Mouse (Mus musculus): ENCODE results near the gene Pitpnb. TPM values are rescaled to one million over a fixed set of nuclear protein-coding genes. Genes with fewer than 3 reads are reported as not detected.

Pitpnb gene
- polyA plus RNA-seq, 1 experiment from 2014 or later, result 61.2 TPM

DNA sequence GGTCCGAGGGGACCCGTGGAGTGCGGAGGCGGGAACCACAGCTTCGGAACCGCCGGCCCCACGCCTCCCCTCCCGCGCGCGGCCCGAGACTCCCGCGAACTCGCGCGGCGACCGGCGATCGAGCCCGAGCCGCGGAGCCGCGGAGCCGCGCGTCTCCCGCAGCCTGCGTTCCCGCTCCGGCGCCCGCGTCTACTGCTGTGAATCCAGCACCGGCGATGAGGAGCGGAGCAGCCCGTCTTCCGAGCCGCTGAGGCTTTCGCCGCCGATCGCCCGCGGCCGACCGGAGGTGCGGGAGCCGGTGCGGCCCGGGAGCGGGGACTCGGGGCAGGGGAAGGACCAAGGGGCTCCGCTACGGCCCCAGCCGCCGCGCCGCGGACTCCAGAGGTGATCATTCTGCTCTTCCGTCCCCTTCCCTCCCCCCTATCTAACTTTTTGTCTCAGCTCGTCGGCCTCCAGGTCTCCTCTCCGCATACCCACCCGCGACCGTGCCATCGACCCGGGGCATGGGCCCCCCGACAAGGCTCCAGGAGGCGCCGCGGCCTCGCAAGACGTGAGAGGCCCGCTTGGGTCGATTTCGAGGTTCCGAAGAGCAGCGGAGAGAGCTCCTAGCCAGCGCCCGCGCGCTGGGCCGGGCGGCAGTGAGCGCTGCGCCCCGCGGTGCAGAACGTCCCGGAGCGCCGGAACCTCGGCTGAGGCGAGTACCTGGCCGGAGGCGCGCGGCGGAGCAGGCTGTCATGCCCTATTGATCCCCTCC, 87.0 kb downstream of the Pitpnb start:
- Histone ChIP-seq H3K36me3 (ENCODE audit: control insufficient read depth, insufficient read depth, low read length) (no peaks in the 10 kb centered on the region), H3K9me3 (ENCODE audit: control insufficient read depth, low read length) (no peaks in the 10 kb centered on the region), H3K4me2 (replicated peaks; ENCODE audit: low read depth) (peak overlapping the region; percentile 94), H3K9ac (ENCODE audit: low read length) (peak overlapping the region; percentile 82), H3K4me3 (ENCODE audit: low read depth, low read length) (peak overlapping the region; percentile 80), H3K27me3 (ENCODE audit: control insufficient read depth, insufficient read depth, low read length) (peaks cover 7% of the 10 kb centered on the region; the same call in 1 of the 2 replicates), H3K4me1 (replicated peaks; ENCODE audit: control insufficient read depth, insufficient read depth) (peaks cover 11% of the 10 kb centered on the region), H3K27ac (replicated peaks) (peak overlapping the region; percentile 78)
- TF ChIP-seq EP300 (optimal IDR thresholded peaks at IDR 0.05) (no peak), CTCF (IDR thresholded peaks at IDR 0.05; ENCODE audit: low read depth) (peak; percentile 6; the same call in 1 of the 2 replicates)
- under 1% methylated on average over 63 of the region's 105 CpGs for WGBS
- no peak for DNase-seq (ENCODE audit: low spot score)
- no peak for ATAC-seq (ENCODE audit: low FRiP score, low TSS enrichment)

DNA sequence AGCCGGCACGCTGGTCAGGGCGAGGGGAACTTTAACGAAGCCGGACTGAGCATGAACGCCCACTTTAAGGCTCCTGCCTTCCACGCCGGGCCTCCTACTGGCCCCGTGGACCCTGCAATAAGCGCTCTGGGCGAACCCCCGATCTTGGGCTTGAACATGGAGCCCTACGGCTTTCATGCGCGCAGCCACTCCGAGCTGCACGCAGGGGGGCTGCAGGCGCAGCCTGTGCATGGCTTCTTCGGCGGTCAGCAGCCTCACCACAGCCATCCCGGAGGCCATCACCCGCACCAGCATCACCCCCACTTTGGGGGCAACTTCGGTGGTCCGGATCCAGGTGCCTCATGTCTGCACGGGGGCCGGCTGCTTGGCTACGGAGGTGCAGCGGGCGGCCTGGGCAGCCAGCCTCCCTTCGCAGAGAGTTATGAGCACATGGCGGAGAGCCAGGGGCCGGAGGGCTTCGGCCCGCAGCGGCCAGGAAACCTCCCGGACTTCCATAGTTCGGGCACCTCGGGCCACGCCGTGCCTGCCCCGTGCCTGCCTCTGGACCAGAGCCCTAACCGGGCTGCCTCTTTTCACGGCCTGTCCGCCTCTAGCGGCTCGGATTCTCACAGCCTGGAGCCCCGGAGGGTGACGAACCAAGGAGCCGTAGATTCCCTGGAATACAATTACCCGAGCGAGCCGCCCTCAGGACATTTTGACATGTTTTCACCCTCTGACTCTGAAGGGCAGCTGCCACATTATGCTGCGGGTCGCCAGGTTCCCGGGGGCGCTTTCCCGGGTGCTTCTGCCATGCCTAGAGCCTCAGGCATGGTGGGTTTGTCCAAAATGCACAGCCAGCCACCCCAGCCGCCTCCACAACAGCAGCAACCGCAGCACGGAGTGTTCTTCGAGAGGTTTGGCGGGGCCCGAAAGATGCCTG, 87.9 kb downstream of the Pitpnb start:
- H3K4me2 ChIP-seq (replicated peaks; ENCODE audit: low read depth), result peak overlapping the region; percentile 94
- DNase-seq (ENCODE audit: low spot score), result no peak
- peaks cover 7% of the 10 kb centered on the region; the same call in 1 of the 2 replicates for H3K27me3 ChIP-seq (ENCODE audit: control insufficient read depth, insufficient read depth, low read length)
- ATAC-seq (ENCODE audit: low FRiP score, low TSS enrichment), result no peak
- H3K9me3 ChIP-seq (ENCODE audit: control insufficient read depth, low read length), result no peaks in the 10 kb centered on the region
- peaks cover 11% of the 10 kb centered on the region for H3K4me1 ChIP-seq (replicated peaks; ENCODE audit: control insufficient read depth, insufficient read depth)
- TF ChIP-seq EP300 (optimal IDR thresholded peaks at IDR 0.05) (no peak), CTCF (IDR thresholded peaks at IDR 0.05; ENCODE audit: low read depth) (no peak)
- H3K9ac ChIP-seq (ENCODE audit: low read length), result peak overlapping the region; percentile 82
- 0 out of 2 replicates have a peak overlapping the region, but pooled peaks have one; percentile 13 for H3K27ac ChIP-seq (replicated peaks)
- peak overlapping the region; percentile 80 for H3K4me3 ChIP-seq (ENCODE audit: low read depth, low read length)
- 9% methylated on average over 56 of the region's 63 CpGs for WGBS
- no peaks in the 10 kb centered on the region for H3K36me3 ChIP-seq (ENCODE audit: control insufficient read depth, insufficient read depth, low read length)

DNA sequence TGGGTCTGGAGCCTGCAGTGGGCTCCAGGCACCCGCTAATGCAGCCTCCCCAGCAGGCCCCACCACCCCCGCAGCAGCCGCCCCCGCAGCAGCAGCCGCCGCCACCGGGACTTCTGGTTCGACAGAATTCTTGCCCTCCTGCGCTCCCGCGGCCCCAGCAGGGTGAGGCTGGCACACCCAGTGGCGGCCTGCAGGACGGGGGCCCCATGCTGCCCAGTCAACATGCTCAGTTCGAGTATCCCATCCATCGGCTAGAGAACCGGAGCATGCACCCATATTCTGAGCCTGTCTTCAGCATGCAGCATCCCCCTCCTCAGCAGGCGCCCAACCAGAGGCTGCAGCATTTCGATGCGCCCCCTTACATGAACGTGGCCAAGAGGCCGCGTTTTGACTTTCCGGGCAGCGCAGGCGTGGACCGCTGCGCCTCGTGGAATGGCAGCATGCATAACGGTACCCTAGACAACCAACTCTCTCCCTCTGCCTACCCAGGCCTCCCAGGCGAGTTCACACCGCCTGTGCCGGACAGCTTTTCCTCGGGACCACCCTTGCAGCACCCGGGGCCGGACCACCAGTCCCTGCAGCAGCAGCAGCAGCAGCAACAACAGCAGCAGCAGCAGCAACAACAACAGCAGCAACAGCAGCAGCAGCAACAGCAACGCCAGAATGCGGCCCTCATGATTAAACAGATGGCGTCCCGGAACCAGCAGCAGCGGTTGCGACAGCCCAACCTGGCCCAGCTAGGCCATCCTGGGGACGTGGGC, 88.7 kb downstream of the Pitpnb start:
- no peak for TF ChIP-seq CTCF (IDR thresholded peaks at IDR 0.05; ENCODE audit: low read depth)
- Histone ChIP-seq H3K4me3 (ENCODE audit: low read depth, low read length) (peak overlapping the region; percentile 80), H3K27ac (replicated peaks) (no peak overlapping the region), H3K9ac (ENCODE audit: low read length) (peak overlapping the region; percentile 82), H3K4me1 (replicated peaks; ENCODE audit: control insufficient read depth, insufficient read depth) (peaks cover 11% of the 10 kb centered on the region), H3K9me3 (ENCODE audit: control insufficient read depth, low read length) (no peaks in the 10 kb centered on the region), H3K36me3 (ENCODE audit: control insufficient read depth, insufficient read depth, low read length) (no peaks in the 10 kb centered on the region), H3K27me3 (ENCODE audit: control insufficient read depth, insufficient read depth, low read length) (peaks cover 7% of the 10 kb centered on the region; the same call in 1 of the 2 replicates), H3K4me2 (replicated peaks; ENCODE audit: low read depth) (peak overlapping the region; percentile 94)
- no peak for DNase-seq (ENCODE audit: low spot score)
- 18% methylated on average over 42 of the region's 42 CpGs for WGBS
- ATAC-seq (ENCODE audit: low FRiP score, low TSS enrichment), result no peak

- peak overlapping the region; percentile 80 for H3K4me3 ChIP-seq (ENCODE audit: low read depth, low read length)
- H3K4me2 ChIP-seq (replicated peaks; ENCODE audit: low read depth), result peak overlapping the region; percentile 94
- TF ChIP-seq EP300 (optimal IDR thresholded peaks at IDR 0.05) (no peak), CTCF (IDR thresholded peaks at IDR 0.05; ENCODE audit: low read depth) (no peak)
- no peak overlapping the region for H3K27ac ChIP-seq (replicated peaks)
- H3K27me3 ChIP-seq (ENCODE audit: control insufficient read depth, insufficient read depth, low read length), result peaks cover 7% of the 10 kb centered on the region; the same call in 1 of the 2 replicates
- no peak for ATAC-seq (ENCODE audit: low FRiP score, low TSS enrichment)
- no peaks in the 10 kb centered on the region for H3K36me3 ChIP-seq (ENCODE audit: control insufficient read depth, insufficient read depth, low read length)
- no peaks in the 10 kb centered on the region for H3K9me3 ChIP-seq (ENCODE audit: control insufficient read depth, low read length)
- 13% methylated on average over 51 of the region's 56 CpGs for WGBS
- H3K9ac ChIP-seq (ENCODE audit: low read length), result peak overlapping the region; percentile 56
- H3K4me1 ChIP-seq (replicated peaks; ENCODE audit: control insufficient read depth, insufficient read depth), result peaks cover 11% of the 10 kb centered on the region
- no peak for DNase-seq (ENCODE audit: low spot score)
Observed at GRCm38 (mm10) chr5:111420011-111420691, 89.6 kb downstream of the Pitpnb start.

- Histone ChIP-seq H3K9ac (ENCODE audit: low read length) (peak overlapping the region; percentile 56; the same call in 1 of the 2 replicates), H3K27me3 (ENCODE audit: control insufficient read depth, insufficient read depth, low read length) (peaks cover 7% of the 10 kb centered on the region; the same call in 1 of the 2 replicates), H3K4me3 (ENCODE audit: low read depth, low read length) (peak overlapping the region; percentile 80), H3K36me3 (ENCODE audit: control insufficient read depth, insufficient read depth, low read length) (no peaks in the 10 kb centered on the region), H3K27ac (replicated peaks) (no peak overlapping the region), H3K9me3 (ENCODE audit: control insufficient read depth, low read length) (no peaks in the 10 kb centered on the region), H3K4me1 (replicated peaks; ENCODE audit: control insufficient read depth, insufficient read depth) (peaks cover 11% of the 10 kb centered on the region), H3K4me2 (replicated peaks; ENCODE audit: low read depth) (peak overlapping the region; percentile 94)
- DNase-seq (ENCODE audit: low spot score), result no peak
- no peak for ATAC-seq (ENCODE audit: low FRiP score, low TSS enrichment)
- TF ChIP-seq CTCF (IDR thresholded peaks at IDR 0.05; ENCODE audit: low read depth) (no peak), EP300 (optimal IDR thresholded peaks at IDR 0.05) (no peak)
- 71% methylated on average over 22 of the region's 22 CpGs for WGBS
Observed at GRCm38 (mm10) chr5:111420896-111421295, 90.3 kb downstream of the Pitpnb start.

Measured in stomach, postnatal 0 days (tissue).